Mouse (Mus musculus) gastrocnemius, postnatal 25 days (tissue): ENCODE results near the gene Rab2b. TPM values are rescaled to one million over a fixed set of nuclear protein-coding genes. Genes with fewer than 3 reads are reported as not detected.
"Not testable (repeated sequence)": the region's sequence is repeated elsewhere in the genome, so short reads cannot be mapped to it uniquely, and the experiment has no call there.

Experiments used
- DNase-seq: peaks from one replicate; pipeline ENCODE4 v3.0.0; 2022
- long read RNA-seq, 2 experiments: library from polyadenylated mRNA; stranded (forward); transcript quantifications; one replicate each; pipeline ENCODE4 v2.0.0; 2021
- total RNA-seq, 2 experiments: library from RNA; stranded (reverse); gene quantifications; 1 replicate in 1 of 2; 2 replicates in 1 of 2; pipeline ENCODE4 v1.2.3; 2021

Rab2b gene
- 1 to 10 TPM; 2.3 to 3.5 TPM for total RNA-seq
- long read RNA-seq, experiment 1, result 0 reads
- long read RNA-seq, experiment 2, partial matches to known transcripts, result 1 of 5 reads
- long read RNA-seq, experiment 2, other reads (novel, unspliced or antisense), result 0 of 5 reads

DNA sequence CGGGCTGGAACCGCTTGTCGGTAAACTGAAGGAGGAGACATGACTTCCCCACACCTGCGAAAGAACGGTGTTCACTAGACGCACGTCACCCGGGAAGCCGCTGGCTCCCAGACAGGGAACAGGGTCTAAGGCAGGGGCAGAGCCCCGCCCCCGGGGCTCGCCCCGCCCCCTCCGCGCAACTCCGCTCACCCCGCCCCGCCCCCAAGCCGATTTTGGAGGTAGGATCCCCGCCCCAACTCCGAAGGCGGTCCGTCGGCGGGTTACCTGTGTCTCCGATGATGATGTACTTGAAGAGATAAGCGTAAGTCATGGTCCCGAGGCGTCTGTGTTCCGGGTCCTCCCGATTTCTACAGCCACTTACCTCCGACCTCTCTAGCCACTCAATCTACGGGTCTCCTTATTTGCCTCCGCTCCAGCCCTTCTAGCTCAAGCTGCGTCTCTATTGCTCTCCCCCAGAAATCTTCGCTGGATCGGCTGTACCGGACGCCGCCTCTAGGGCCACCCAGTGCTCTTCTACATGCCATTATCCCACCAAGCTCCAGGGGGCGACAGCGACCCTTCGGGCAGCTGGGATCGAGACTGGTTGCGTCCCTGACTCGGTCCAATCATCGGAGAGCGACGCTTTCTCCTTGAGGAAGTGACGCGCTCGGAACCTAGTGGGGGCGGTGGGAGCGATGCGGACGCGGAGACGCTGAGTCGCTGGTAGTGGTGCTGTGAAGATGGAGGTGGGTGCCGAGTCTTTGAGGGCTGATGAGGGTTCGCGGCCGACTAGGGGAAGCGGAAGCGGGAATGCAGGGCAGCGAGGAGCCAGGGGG is at the start of gene Rab2b, which contains the start of gene Tox4:
TSS of gene Rab2b (minus strand) at position 614 of the 815 bp plus-strand sequence.
TSS of gene Tox4 (plus strand) at position 215 of the 815 bp plus-strand sequence.
- peak; percentile 98 for DNase-seq

DNA sequence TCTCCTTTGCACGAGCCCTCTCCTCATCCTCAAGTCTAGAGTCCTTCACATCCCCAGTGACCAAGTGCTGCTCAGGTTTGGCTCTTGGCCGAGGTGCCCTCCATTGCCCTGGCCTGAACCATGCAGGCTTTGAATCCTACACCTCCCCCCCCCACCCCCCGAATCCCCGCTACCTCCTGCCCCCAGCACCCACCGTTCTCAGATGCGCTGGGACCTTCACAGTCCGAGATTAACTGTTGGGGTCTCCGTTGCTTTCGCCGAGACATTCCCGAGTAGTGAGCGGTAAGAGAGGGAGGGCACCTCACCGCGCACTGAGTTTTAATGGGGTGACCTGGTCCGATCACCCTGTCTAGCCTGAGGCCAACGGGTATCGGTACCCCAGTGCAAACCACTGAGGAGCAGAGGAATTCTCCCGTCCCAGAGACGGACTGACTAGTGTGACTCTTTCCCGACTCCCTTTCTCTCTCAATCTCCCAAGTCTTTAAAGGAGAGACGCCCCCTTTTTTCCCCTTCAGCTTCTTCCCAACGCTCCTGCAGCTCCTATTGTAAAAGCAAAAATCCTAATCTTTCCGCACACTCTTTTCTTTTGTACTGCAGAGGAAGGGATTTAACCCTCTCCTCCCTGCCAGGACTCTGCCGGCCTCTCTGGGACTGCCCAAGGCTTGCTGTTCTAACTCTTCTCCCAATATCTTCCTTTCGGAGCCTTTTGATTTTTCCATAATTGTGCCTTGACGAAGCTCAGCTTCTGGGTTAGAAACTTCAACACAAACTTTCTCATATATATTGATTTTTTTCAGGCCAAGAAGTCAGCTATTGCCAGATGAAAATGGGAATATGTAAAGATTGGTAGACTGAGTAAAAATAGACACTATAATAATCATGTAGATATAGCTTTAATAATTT is 48.8 kb upstream of the Rab2b start, which contains the start of gene Sall2:
TSS of gene Sall2 (minus strand) at position 853 of the 903 bp plus-strand sequence.
- DNase-seq, result no peak

DNA sequence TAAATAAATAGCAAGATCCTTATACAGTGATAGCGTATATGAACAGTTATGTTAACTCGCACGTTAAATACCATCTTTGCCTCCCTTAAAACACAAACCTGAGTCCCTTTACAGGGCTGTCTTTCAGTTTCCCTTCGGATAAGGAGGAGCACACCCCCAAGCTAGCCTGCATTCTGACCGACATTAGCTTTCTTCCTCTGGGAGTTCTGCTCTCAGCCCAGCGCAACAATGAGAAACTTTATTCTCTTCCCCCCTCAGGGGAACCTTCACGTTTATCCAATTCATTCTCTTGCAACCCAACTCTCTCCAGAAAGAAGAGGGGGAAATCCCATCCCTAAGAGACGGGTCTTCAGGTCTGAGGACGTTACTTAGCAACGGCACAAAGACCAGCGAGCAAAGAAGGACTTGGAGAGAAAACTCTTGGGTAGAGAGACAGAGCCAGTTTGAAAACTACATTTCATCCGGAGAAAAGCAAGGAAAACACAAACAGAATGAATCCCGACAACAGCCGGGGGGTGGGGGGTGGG is 48.1 kb upstream of the Rab2b start:
- DNase-seq, result no peak

- DNase-seq, result no peak
Observed at GRCm38 (mm10) chr14:52325890-52326289, 46.5 kb upstream of the Rab2b start.

DNA sequence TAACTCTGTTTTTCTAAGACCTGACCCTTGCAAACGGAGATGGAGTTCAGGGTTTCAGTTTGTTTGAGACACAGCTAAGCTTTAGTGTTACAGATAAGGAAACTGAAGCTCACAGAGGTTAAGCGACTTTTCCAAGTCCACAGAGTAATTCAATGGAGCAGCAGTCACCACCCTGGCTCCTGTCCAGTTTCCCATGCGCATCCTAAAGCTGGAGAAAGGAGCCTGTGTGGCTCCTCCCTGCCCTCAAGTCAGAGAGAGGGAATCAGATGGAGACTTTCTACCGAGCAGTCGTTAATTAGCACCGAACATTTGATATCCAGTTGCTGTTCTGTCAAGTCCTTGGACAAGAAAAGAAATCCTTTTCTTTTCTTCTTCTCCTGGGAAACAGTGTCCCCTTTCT is 40.0 kb upstream of the Rab2b start:
- no peak for DNase-seq

- DNase-seq, result no peak
Observed at GRCm38 (mm10) chr14:52316441-52317225, 37.3 kb upstream of the Rab2b start.

DNA sequence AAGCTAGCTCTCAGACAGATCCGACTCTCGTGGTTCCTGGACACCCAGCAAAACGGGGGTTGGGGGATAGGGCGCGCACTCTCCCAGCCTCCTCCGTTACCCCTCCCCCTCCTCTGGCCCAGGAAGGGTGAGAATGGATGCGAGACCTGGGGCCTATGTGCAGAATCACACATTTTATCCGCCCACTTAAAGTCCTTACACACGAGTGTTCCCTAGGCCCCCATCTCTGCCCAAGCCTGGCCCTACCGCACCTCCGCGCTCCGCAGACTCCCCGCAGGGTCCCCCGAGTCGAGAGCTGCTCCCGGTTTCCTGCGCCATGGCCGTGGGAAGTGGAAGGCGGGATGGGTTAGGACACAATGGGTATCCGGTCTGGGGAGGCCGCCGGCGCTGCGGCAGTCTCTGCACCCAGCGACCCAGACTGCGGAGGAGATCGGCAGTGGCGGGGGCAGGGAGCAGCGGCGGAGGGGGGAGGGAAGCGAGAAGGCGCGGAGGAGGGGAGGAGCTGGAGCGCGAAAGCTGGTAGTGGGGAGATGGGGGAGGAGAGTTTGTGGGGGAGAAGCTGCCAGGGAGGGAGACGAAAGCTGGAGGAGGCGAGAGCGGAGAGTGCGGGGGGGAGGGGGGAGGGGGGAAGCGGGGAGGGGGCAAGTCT is 36.6 kb upstream of the Rab2b start:
- peak; percentile 59 for DNase-seq

GRCm38 (mm10) chr14:52315283-52315780 is 36.0 kb upstream of the Rab2b start:
- DNase-seq, result no peak

DNA sequence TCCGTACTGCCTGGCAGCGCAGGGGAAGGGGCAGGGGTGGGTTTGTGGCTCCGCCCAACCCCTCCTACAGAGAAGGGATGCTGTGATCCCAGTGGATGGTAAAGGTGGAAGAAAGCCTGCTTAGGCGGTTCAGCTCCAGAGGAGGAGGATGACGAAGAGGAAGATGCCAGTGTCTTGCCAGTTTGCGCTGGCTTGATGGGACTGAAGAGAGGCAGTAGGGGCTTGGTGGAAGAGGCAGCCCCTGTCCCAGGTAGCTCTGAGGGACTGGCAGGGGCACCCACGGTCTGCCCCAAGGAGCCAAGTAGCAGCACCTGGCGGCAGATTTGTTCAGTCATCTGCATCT is 35.4 kb upstream of the Rab2b start:
- no peak for DNase-seq

DNA sequence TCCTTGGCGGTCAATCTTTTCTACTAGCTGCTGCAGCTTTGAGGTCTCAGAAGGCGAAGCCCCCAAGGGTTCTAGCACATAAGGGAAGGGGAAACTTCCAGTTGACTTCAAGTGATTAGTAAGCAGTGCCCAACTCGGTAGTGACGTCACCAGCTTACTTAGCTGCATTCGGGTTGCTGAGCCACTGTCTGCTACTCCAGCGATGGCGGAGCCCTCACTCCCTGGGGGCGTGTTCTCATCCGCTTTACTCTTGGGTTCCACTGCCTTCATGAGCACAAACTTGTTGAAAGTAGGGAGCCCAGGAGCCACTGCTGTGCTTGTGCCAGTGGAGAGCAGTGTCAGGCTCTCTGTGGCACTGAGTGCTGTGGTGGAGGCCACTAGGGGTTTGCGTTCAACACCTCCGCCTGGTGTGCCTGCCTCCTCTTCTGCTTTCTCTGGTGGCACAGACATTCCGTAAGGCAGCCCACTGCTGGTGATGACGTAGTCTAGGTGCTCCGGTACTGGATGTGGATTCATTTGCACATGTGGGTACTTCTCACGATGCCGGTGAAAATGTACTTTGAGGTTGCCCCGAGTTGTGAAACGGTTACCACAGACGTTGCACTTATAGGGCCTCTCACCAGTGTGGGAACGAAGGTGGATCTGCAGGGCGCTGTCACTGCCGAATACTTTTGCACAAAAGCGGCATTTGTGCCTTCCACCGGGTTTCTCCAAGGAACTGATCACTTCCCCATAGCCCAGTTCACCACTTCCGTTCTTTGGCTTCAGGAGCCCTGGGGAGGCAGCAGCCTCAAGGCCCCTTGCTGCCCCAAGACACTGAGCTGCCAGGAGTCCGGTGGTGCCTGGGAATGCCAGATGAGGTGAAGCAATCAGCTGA is 34.8 kb upstream of the Rab2b start:
- no peak for DNase-seq

DNA sequence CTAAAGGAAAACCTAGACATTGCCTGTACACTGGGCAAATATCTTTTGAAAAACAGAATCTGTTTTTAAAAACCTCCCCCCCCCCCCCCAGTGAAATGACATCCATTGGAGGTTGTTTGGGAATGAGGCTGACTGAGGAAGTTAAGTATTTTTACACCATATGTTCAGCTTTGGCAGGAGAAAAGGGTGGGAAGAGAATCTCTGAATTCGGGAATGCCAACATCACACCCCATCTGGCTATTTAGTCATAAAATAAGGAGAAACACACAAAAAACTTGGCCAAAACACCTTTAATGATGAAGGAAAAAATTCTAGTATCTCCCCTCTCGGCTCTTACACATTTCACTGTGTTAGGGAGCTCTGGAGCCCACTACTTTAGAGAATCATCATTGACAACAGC is 31.6 kb upstream of the Rab2b start:
- DNase-seq, result no peak

- not testable (repeated sequence) for DNase-seq
Observed at GRCm38 (mm10) chr14:52310343-52310742, 31.0 kb upstream of the Rab2b start.

- no peak for DNase-seq
Observed at GRCm38 (mm10) chr14:52306100-52306499, 26.8 kb upstream of the Rab2b start.

DNA sequence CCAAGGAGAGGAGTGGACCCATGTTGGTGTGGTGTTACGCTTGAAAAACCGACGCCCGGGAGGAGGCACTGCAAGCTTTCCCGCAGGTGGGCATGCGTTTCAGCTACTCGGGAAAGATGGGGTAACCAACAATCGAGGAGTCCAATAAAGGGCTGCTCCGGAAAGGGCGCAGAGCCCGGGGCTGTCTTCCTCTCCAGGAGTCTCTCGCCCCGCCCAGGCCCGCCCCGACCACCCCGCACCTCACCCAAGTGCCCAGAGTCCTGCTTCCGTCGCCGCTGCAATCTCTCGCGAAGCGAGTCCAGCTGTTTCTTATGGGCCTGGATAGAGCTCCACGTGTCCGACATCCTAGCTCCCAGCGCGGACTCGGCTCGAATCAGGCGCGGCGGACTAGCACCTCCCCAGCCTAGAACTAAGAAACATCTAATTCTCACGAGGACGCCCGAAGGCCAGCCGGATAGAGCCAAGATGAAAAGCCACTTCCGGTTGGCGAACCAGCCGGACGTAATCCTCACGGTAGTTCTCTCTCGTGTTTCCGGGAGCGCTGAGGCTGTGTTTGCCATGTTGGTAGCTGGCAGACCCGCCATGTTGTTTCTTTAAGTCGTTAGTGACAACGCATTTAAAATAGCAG is 25.4 kb upstream of the Rab2b start, which contains the start of gene Mettl3:
TSS of gene Mettl3 (minus strand) at position 485 of the 628 bp plus-strand sequence.
- peak; percentile 87 for DNase-seq

GRCm38 (mm10) chr14:52303517-52303916 is 24.2 kb upstream of the Rab2b start:
- DNase-seq, result not testable (repeated sequence)

GRCm38 (mm10) chr14:52295558-52296264 is 16.4 kb upstream of the Rab2b start:
- no peak for DNase-seq

DNA sequence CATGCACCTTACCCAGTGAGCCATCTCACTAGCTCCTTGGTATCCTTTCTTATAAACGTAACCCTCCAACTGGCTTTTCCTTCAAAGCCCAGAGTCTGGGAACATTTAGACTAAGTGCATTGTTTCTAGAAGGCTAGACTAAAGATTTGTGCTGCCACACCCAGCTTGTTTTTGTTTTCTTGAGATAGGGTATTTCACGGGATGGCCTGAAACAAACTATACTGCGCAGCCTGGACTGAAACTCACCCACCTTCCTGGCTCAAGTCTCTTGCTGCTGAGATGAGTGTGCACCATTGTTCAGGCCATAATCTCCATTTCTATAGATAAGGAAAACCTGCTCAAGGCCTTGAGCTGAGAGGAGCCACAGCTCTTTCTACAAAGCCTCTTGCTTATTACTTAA is 4.8 kb upstream of the Rab2b start:
- DNase-seq, result no peak

DNA sequence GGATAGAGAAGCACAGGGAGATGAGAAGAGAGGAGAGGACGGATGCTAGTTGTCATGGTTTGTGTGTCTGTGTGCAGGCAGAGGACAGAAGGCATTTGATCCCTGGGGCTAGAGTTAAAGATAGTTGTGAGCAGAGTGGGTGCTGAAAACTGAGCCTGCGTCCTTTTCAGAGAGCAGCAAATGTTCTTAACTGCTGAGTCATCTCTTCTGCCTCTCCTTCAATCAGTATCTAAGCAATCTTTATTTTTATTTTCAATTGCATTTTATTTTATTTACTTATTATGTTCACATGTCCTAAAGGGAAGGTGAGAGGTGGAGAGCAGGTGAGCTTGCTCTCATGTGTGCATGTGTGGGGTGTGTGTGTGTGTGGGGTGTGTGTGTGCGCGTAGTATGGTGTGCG is 4.3 kb upstream of the Rab2b start:
- DNase-seq, result no peak

- DNase-seq, result no peak
Observed at GRCm38 (mm10) chr14:52279747-52280120, 389 bp upstream of the Rab2b start.
